Mouse (Mus musculus): ENCODE measurements at regions not wholly inside any gene's neighbourhood (a gene's known extent, or its start where the extent isn't known, plus 50 kb on each side); places are given as distances from the start of the nearest gene placed in this dataset.
"Not testable (repeated sequence)": the region's sequence is repeated elsewhere in the genome, so short reads cannot be mapped to it uniquely, and the experiment has no call there.

DNA sequence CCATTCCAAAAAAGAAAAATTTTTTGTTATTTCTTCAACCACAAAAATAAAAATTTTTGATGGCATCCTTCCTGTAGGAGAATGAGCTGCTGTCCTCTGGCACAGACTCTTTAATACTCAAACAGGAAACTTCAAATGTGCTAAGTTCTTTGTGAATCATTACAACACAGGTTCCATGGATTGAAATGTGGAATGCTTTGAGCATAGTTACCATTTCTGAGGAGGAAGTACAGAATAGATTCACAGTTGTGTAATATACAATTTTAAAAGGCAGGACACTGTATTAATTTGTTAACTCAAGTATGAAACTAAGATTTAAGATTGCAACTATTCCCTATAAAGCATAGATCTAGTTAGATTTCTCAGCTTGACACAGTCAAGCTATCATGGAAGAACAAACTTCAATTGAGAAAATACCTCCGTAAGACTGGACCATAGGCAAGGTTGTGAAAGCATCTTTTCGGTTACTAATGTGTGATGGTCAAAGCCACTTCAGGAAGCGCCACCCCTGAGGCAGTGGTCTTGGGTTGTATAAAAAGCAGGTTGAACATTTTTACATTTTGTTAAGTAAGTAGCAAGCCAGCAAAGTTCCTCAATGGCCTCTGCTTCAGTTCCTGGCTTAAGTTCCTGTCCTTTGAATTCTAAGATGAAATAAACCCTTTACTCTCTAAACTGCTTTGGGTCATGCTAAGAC, 354.0 kb upstream of the B3galt2 start:
- no peak for DNase-seq

DNA sequence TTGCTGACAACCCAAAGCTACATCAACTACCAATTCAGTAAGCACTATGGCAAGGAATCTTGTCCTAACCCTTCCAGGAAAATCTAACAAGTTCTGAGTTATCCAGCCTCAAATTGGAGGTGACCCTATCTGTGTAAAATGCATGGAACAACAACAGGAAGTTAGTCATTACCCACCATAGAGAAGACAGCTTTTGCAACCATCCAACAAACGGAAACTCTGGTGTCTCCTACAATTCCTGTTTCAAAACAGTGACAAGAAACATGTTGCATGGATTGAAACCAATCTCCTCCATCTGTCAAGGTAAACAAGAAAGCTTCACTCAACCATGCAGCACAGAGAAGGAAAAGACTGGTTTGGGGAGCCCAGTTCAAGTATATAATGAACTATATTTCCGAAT, 353.0 kb upstream of the B3galt2 start:
- DNase-seq, result no peak

DNA sequence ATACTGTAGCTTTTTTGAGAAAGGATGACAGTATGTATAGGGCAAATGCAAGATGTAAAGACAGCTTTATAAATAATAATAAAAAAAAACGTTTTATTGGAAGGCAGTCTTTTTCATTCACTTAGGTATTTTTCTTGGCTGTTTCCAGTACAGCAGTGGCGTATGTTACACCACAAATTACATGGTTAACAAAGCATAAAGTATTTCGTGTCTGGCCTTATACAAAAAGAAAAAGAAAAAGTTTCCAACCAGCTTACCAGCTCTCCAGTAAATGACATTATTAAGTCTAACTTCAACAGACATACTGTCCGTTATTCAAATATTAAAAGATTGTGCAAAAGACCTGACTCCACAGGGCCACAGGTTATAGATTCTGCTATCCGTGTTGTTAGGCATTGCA, 343.9 kb upstream of the B3galt2 start:
- DNase-seq, result no peak

DNA sequence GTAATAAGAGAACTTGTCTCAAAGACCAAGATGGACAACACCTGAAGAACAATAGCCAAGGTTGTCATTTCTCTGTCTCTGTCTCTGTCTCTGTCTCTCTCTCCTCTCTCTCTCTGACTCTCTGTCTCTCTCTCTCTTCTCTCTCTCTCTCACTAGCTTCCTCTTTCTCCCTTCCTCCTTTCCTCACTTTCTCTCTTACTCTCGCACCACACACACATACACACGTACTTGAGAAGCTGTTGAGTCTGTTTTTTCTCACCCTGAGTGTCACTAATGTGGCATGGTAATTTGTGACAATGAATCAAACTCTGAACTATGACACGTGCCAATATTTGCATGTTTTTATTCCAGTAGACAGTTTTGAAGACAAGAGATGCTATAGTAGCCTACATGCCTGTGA, 333.1 kb upstream of the B3galt2 start:
- no peak for DNase-seq

DNA sequence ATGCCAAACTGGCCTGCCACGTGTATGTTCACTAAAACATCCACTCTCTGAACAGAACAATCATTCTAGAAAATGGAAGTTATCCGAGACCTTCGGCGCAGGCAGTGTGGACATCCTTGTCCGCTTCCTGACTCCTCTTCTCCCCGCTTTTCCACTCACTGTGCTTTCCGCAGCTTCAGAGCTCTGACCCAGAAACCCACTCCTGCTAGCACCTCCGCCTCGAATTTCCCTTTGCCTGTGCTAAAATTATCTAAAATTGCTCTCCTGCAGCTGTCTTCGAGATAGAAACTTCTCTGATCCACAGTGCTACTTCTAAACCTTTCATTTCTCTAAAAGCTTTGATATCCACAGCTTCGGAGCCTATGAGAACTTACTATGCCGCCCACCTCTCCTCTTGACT, 322.1 kb upstream of the B3galt2 start:
- no peak for DNase-seq

DNA sequence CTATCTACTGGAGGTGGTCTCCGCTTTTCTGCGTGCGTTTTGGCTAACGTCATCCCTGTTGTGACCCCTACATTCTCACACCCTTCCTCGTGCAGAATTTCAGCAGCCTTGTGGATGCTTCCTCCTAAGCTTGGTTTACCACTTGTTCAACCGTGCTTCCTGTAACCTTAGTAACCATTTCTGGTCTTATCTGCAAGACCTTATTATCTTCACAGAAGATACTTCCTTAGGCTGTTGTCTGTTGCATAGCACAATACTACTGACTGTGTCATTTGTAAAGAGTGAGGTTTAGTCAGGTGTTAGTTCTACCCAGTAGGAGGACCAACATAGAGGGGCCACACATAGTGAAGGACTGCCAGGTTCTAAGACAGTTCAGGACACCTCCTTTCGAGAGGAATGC, 320.9 kb upstream of the B3galt2 start:
- DNase-seq, result no peak

DNA sequence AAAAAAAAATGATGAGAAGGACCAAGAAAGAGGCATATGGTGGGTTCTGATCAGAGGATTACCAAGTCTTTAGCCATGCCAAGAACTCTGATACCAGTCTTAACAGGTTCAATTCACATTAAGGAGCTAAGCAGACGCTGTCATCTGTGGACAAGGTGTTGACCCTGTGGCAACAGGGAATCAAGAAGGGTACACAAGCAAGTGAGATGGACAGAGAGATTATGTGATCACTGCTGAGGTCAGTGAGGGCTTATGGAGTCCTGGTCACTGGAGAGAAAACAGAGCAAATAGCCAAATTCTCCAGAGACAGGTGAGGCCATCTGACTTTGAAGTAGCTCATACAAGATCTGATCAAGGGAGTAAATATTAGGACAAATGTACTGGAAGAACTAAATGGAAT, 289.1 kb upstream of the B3galt2 start:
- no peak for DNase-seq

DNA sequence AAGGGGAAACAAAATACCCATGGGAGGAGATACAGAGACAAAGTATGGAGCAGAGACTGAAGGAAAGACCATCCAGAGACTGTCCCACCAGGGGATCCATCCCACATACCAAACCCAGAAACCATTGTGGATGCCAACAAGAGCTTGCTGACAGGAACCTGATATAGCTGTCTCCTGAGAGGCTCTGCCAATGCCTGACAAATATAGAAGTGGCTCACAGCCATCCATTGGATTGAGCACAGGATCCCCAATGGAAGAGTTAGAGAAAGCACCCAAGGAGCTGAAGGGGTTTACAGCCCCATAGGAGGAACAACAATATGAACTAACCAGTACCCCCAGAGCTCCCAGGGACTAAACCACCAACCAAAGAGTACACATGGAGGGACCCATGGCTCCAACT, 280.2 kb upstream of the B3galt2 start:
- not testable (repeated sequence) for DNase-seq

DNA sequence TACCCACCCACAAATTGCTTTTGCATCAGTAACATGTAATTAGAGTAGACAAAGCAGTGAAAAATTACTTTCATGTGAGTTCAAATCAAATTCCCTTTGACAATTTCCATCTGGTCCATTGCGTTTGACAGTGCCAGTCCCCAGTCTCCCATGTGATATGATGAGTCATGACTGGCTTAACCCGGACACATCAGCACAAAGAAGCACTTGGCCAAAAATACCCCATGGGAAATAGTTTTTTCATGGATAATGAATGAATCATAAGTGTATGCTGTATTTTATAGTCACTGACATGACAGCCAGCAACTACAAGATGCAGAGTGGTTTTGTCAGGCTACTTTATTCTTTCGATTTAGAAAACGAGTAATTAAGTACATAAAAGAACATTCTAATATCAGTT, 248.6 kb upstream of the B3galt2 start:
- DNase-seq, result no peak

Data from cerebellum, postnatal 36 days (tissue).